Comparison of ENCODE assay signal across 14 mouse cellular contexts in genomic region chr11:94455161-94455820, GRCm38 (mm10). TPM values are rescaled to one million over a fixed set of nuclear protein-coding genes. Genes with fewer than 3 reads are reported as not detected.
DNase-seq lines count a peak whose midpoint lies in the region; ATAC-seq and TF ChIP-seq lines count a peak whose summit lies in the region.
"Had no signal": no experiment of that assay in that cellular context is flagged by ENCODE, and none has a peak within 500 bp of the region (broad histone marks: within the 10 kb centered on the region; RNA-seq: fewer than 3 reads in every experiment).

No protein-coding gene starts in this region.

- H3K4me3 ChIP-seq in heart, embryonic 10.5 days: no peak overlapping the region
- no peak overlapping the region for H3K4me3 ChIP-seq in neural tube, embryonic 14.5 days (ENCODE audit: low read depth, low read length)
- no peak overlapping the region for H3K4me3 ChIP-seq in hindbrain, postnatal 0 days (ENCODE audit: low read length)

- WGBS in heart, embryonic 10.5 days: 81% methylated on average over 10 of the region's 10 CpGs
- 59% methylated on average over 10 of the region's 10 CpGs for WGBS in neural tube, embryonic 14.5 days
- whole genome bisulfite sequencing in hindbrain, postnatal 0 days: 60% methylated on average over 10 of the region's 10 CpGs

- H3K9me3 ChIP-seq in heart, embryonic 10.5 days: no peaks in the 10 kb centered on the region
- no peaks in the 10 kb centered on the region for H3K9me3 ChIP-seq in neural tube, embryonic 14.5 days (ENCODE audit: control insufficient read depth, low read length)
- no peaks in the 10 kb centered on the region for H3K9me3 ChIP-seq in hindbrain, postnatal 0 days (ENCODE audit: low read length)

- no peak for DNase-seq in heart, embryonic 10.5 days (ENCODE audit: low spot score)
- no peak for DNase-seq in heart, adult 11 months
- no peak for DNase-seq in neural tube, embryonic 10.5 days (ENCODE audit: extremely low spot score, low spot score)
- DNase-seq in hindbrain, postnatal 0 days (ENCODE audit: low spot score): no peak
- peak; percentile 10 to 46 for DNase-seq in spleen, postnatal 36 days (ENCODE audit: low spot score in 2 of 2)
- no peak for DNase-seq in urinary bladder, postnatal 14 days (ENCODE audit: low spot score)
- DNase-seq in embryo, embryonic 10.5 days (ENCODE audit: low spot score): no peak
- DNase-seq: cerebellum, postnatal 36 days; kidney, adult 18-20 months; lung, embryonic 14.5 days; midbrain, embryonic 14.5 days had no signal

- H3K4me1 ChIP-seq in heart, embryonic 10.5 days: peaks cover 51% of the 10 kb centered on the region
- peaks cover 13% of the 10 kb centered on the region; the same call in 1 of the 2 replicates for H3K4me1 ChIP-seq in neural tube, embryonic 14.5 days (ENCODE audit: control insufficient read depth, insufficient read depth, low read length)
- H3K4me1 ChIP-seq in hindbrain, postnatal 0 days (ENCODE audit: insufficient read depth, low read length): peaks cover 13% of the 10 kb centered on the region

- no peak overlapping the region for H3K9ac ChIP-seq in neural tube, embryonic 14.5 days (replicated peaks; ENCODE audit: low read depth, low read length)
- 0 out of 2 replicates have a peak overlapping the region, but pooled peaks have one; percentile 3 for H3K9ac ChIP-seq in hindbrain, postnatal 0 days (replicated peaks; ENCODE audit: low read length)
- H3K9ac ChIP-seq: lung, embryonic 14.5 days had no signal

- TF ChIP-seq CTCF in hindbrain, postnatal 0 days (IDR thresholded peaks at IDR 0.05; ENCODE audit: low read depth): no peak

- no peak overlapping the region for H3K4me2 ChIP-seq in neural tube, embryonic 14.5 days (ENCODE audit: low read depth, low read length)
- H3K4me2 ChIP-seq in hindbrain, postnatal 0 days (ENCODE audit: low read depth, low read length): no peak overlapping the region
- H3K4me2 ChIP-seq: lung, embryonic 14.5 days had no signal

- peaks cover 32% of the 10 kb centered on the region for H3K27me3 ChIP-seq in heart, embryonic 10.5 days (ENCODE audit: insufficient read depth, poor library complexity, severe bottlenecking)
- H3K27me3 ChIP-seq in neural tube, embryonic 14.5 days (ENCODE audit: control insufficient read depth, insufficient read depth, low read length): no peaks in the 10 kb centered on the region
- no peaks in the 10 kb centered on the region for H3K27me3 ChIP-seq in hindbrain, postnatal 0 days (ENCODE audit: insufficient read depth, low read length)

- H3K27ac ChIP-seq in heart, embryonic 10.5 days: peak overlapping the region; percentile 56; the same call in 1 of the 2 replicates
- 0 out of 2 replicates have a peak overlapping the region, but pooled peaks have one; percentile 28 for H3K27ac ChIP-seq in neural tube, embryonic 14.5 days (ENCODE audit: low read depth, low read length)
- no peak overlapping the region for H3K27ac ChIP-seq in hindbrain, postnatal 0 days

- no peaks in the 10 kb centered on the region for H3K36me3 ChIP-seq in heart, embryonic 10.5 days
- H3K36me3 ChIP-seq in neural tube, embryonic 14.5 days (ENCODE audit: control insufficient read depth, insufficient read depth, low read length): peaks cover 4% of the 10 kb centered on the region; the same call in 1 of the 2 replicates
- peaks cover 16% of the 10 kb centered on the region for H3K36me3 ChIP-seq in hindbrain, postnatal 0 days (ENCODE audit: insufficient read depth, low read length)

- no peak for ATAC-seq in neural tube, embryonic 14.5 days (ENCODE audit: low read depth)
- 0 out of 2 replicates have a peak, but pooled peaks have one; percentile 42 for ATAC-seq in hindbrain, postnatal 0 days
- ATAC-seq: CD4-positive, CD25-positive, alpha-beta regulatory T cell, adult 4 months had no signal

RNA-seq across cellular contexts. Expression of gene Cacna1g, which starts 18.7 kb away (rescaled TPM):
- 1.5 and 2.4 TPM in 2 replicates for polyA plus RNA-seq in heart, embryonic 10.5 days (2016; fragmentation: Nextera tagmentation; extraction: Ambion mirVana)
- polyA plus RNA-seq in neural tube, embryonic 14.5 days (2014; fragmentation: Nextera tagmentation; extraction: Ambion mirVana): 14.3 and 22.5 TPM in 2 replicates
- total RNA-seq in hindbrain, postnatal 0 days (2014; rRNA removed): 87.7 and 90.3 TPM in 2 replicates
- 10.0 and 10.4 TPM in 2 replicates for polyA plus RNA-seq in hindbrain, postnatal 0 days (2015; fragmentation: Nextera tagmentation; extraction: Ambion mirVana)
- polyA plus RNA-seq: CD4-positive, CD25-positive, alpha-beta regulatory T cell, adult 4 months had no signal

RNA-seq across cellular contexts. Expression of gene Spata20, which starts 30.7 kb away (rescaled TPM):
- polyA plus RNA-seq in heart, embryonic 10.5 days (2016; fragmentation: Nextera tagmentation; extraction: Ambion mirVana): not detected in 2 replicates
- polyA plus RNA-seq in neural tube, embryonic 14.5 days (2014; fragmentation: Nextera tagmentation; extraction: Ambion mirVana): 0.09 and 0.26 TPM in 2 replicates
- 1.5 and 11.8 TPM in 2 replicates for total RNA-seq in hindbrain, postnatal 0 days (2014; rRNA removed)
- 1.0 and 1.6 TPM in 2 replicates for polyA plus RNA-seq in hindbrain, postnatal 0 days (2015; fragmentation: Nextera tagmentation; extraction: Ambion mirVana)
- polyA plus RNA-seq: CD4-positive, CD25-positive, alpha-beta regulatory T cell, adult 4 months; spleen, adult 2 months had no signal

RNA-seq across cellular contexts. Expression of gene Epn3, which starts 44.5 kb away (rescaled TPM):
- 7.7 and 14.2 TPM in 2 replicates for polyA plus RNA-seq in heart, embryonic 10.5 days (2016; fragmentation: Nextera tagmentation; extraction: Ambion mirVana)
- 0.68 and 0.82 TPM in 2 replicates for polyA plus RNA-seq in neural tube, embryonic 14.5 days (2014; fragmentation: Nextera tagmentation; extraction: Ambion mirVana)
- total RNA-seq in hindbrain, postnatal 0 days (2014; rRNA removed): 2.7 and 6.2 TPM in 2 replicates
- polyA plus RNA-seq in hindbrain, postnatal 0 days (2015; fragmentation: Nextera tagmentation; extraction: Ambion mirVana): 3.6 and 3.7 TPM in 2 replicates
- polyA plus RNA-seq: CD4-positive, CD25-positive, alpha-beta regulatory T cell, adult 4 months had no signal

Comparison
In these comparisons a context has a peak if more than half of its experiments do, and no peak if none do; other contexts are left out.
1. DNase-seq: peak in spleen, postnatal 36 days (2 of 2); none in heart, embryonic 10.5 days (single experiment), heart, adult 11 months (single experiment), neural tube, embryonic 10.5 days (single experiment), hindbrain, postnatal 0 days (single experiment), urinary bladder, postnatal 14 days (single experiment) and embryo, embryonic 10.5 days (single experiment).